Comparison of ENCODE assay signal across 12 mouse cellular contexts in the genomic region with DNA sequence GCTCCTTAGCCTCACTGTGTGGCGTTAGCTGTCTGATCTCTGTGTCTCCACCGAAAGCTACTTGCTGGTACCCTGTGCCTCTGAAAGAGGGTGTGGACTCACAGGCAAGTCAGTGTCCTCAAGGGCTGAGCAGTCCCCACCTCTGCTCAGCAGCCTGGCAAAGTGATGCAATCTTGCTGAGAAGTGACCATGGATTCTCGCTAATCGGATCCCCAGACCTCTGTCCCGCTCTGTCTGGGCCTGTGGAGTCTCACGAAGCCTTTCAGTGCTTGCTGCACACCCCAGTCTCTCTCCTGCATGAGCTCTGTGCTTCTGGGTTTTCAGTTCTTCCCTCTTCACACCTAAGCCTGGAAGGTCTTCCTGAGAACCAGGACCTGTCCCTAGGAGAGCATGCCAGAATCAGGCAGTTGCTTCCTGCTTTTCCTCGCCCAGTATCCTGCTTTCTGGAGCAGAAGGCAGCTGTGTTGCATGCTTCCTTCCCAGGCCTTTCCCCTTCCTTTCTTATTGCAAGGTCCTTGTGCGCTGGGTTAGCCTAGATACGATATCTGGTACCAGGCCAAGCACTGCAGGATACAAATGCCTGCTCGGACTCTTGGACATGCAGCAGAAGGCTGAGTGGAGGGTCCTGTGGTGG. TPM values are rescaled to one million over a fixed set of nuclear protein-coding genes. Genes with fewer than 3 reads are reported as not detected.
DNase-seq lines count a peak whose midpoint lies in the region; ATAC-seq and TF ChIP-seq lines count a peak whose summit lies in the region.
"Had no signal": no experiment of that assay in that cellular context is flagged by ENCODE, and none has a peak within 500 bp of the region (broad histone marks: within the 10 kb centered on the region; RNA-seq: fewer than 3 reads in every experiment).

No protein-coding gene starts in this region.

- H3K4me3 ChIP-seq in forebrain, embryonic 10.5 days = peak overlapping the region; percentile 5; the same call in 1 of the 2 replicates
- H3K4me3 ChIP-seq in forebrain, embryonic 11.5 days (ENCODE audit: low read depth, low read length) = no peak overlapping the region
- no peak overlapping the region for H3K4me3 ChIP-seq in kidney, embryonic 14.5 days (ENCODE audit: low read length)
- no peak overlapping the region for H3K4me3 ChIP-seq in kidney, adult 2 months (ENCODE audit: insufficient read depth, low read depth, low read length)
- no peak overlapping the region for H3K4me3 ChIP-seq in midbrain, embryonic 13.5 days (replicated peaks)
- H3K4me3 ChIP-seq in midbrain, embryonic 16.5 days (ENCODE audit: low read depth, low read length) = no peak overlapping the region
- H3K4me3 ChIP-seq in liver, embryonic 16.5 days (ENCODE audit: low read depth, low read length) = no peak overlapping the region
- H3K4me3 ChIP-seq: embryonic facial prominence, embryonic 12.5 days; left cerebral cortex, adult 2 months had no signal

- H3K27me3 ChIP-seq in forebrain, embryonic 10.5 days (ENCODE audit: poor library complexity, severe bottlenecking) = no peaks in the 10 kb centered on the region
- H3K27me3 ChIP-seq in forebrain, embryonic 11.5 days (ENCODE audit: control insufficient read depth, insufficient read depth, low read length) = no peaks in the 10 kb centered on the region
- no peaks in the 10 kb centered on the region for H3K27me3 ChIP-seq in kidney, embryonic 14.5 days (ENCODE audit: control insufficient read depth, insufficient read depth, low read length)
- no peaks in the 10 kb centered on the region for H3K27me3 ChIP-seq in kidney, adult 2 months (replicated peaks; ENCODE audit: control insufficient read depth, insufficient read depth, low read length)
- H3K27me3 ChIP-seq in midbrain, embryonic 13.5 days = no peaks in the 10 kb centered on the region
- H3K27me3 ChIP-seq in midbrain, embryonic 16.5 days (ENCODE audit: control insufficient read depth, insufficient read depth, low read depth, low read length) = no peaks in the 10 kb centered on the region
- H3K27me3 ChIP-seq in liver, embryonic 16.5 days (ENCODE audit: control insufficient read depth, insufficient read depth, low read depth, low read length) = no peaks in the 10 kb centered on the region
- H3K27me3 ChIP-seq: embryonic facial prominence, embryonic 12.5 days had no signal

- H3K36me3 ChIP-seq in forebrain, embryonic 10.5 days (replicated peaks) = peaks cover 74% of the 10 kb centered on the region
- no peaks in the 10 kb centered on the region for H3K36me3 ChIP-seq in forebrain, embryonic 11.5 days (ENCODE audit: control insufficient read depth, insufficient read depth, low read length)
- no peaks in the 10 kb centered on the region for H3K36me3 ChIP-seq in kidney, embryonic 14.5 days (ENCODE audit: control insufficient read depth, insufficient read depth, low read length)
- no peaks in the 10 kb centered on the region for H3K36me3 ChIP-seq in kidney, adult 2 months (ENCODE audit: control insufficient read depth, insufficient read depth, low read length)
- H3K36me3 ChIP-seq in midbrain, embryonic 13.5 days = peaks cover 6% of the 10 kb centered on the region; the same call in 1 of the 2 replicates
- H3K36me3 ChIP-seq in midbrain, embryonic 16.5 days (ENCODE audit: control insufficient read depth, insufficient read depth, low read length) = no peaks in the 10 kb centered on the region
- no peaks in the 10 kb centered on the region for H3K36me3 ChIP-seq in liver, embryonic 16.5 days (ENCODE audit: control insufficient read depth, insufficient read depth)
- H3K36me3 ChIP-seq: embryonic facial prominence, embryonic 12.5 days had no signal

- TF ChIP-seq CTCF in kidney, adult 2 months (conservative IDR thresholded peaks at IDR 0.05; ENCODE audit: insufficient read depth, insufficient read length, low read depth, low read length) = no peak

- no peak for TF ChIP-seq POLR2A in kidney, adult 2 months (IDR thresholded peaks at IDR 0.05; ENCODE audit: low read depth, low read length)

- DNase-seq in forebrain, embryonic 10.5 days (ENCODE audit: extremely low spot score, low spot score) = no peak
- no peak for DNase-seq in forebrain, embryonic 11.5 days (ENCODE audit: low spot score)
- DNase-seq in kidney, adult 2 months = no peak
- DNase-seq in urinary bladder, adult 18-20 months (ENCODE audit: low spot score in 2 of 2) = no peak
- DNase-seq: cerebellum, adult 8-10 months had no signal

- H3K9ac ChIP-seq in forebrain, embryonic 11.5 days (ENCODE audit: low read length) = no peak overlapping the region
- 0 out of 2 replicates have a peak overlapping the region, but pooled peaks have one; percentile 0 for H3K9ac ChIP-seq in kidney, embryonic 14.5 days (ENCODE audit: low read depth, low read length)
- peak overlapping the region; percentile 28; the same call in 1 of the 2 replicates for H3K9ac ChIP-seq in midbrain, embryonic 13.5 days (replicated peaks)
- H3K9ac ChIP-seq in midbrain, embryonic 16.5 days (ENCODE audit: low read depth, low read length) = no peak overlapping the region
- no peak overlapping the region for H3K9ac ChIP-seq in liver, embryonic 16.5 days (ENCODE audit: low read depth, low read length)
- H3K9ac ChIP-seq: embryonic facial prominence, embryonic 12.5 days had no signal

- peaks cover 97% of the 10 kb centered on the region for H3K4me1 ChIP-seq in forebrain, embryonic 10.5 days
- peaks cover 35% of the 10 kb centered on the region for H3K4me1 ChIP-seq in forebrain, embryonic 11.5 days (replicated peaks; ENCODE audit: control insufficient read depth, insufficient read depth, low read length)
- H3K4me1 ChIP-seq in kidney, embryonic 14.5 days (ENCODE audit: control insufficient read depth, insufficient read depth, low read length) = peaks cover 67% of the 10 kb centered on the region
- peaks cover 20% of the 10 kb centered on the region for H3K4me1 ChIP-seq in kidney, adult 2 months (ENCODE audit: control insufficient read depth, insufficient read depth, low read length)
- H3K4me1 ChIP-seq in midbrain, embryonic 13.5 days (replicated peaks) = peaks cover 90% of the 10 kb centered on the region
- peaks cover 26% of the 10 kb centered on the region for H3K4me1 ChIP-seq in midbrain, embryonic 16.5 days (ENCODE audit: control insufficient read depth, insufficient read depth, low read length)
- H3K4me1 ChIP-seq in liver, embryonic 16.5 days (ENCODE audit: control insufficient read depth, low read depth, low read length) = peaks cover 7% of the 10 kb centered on the region

- peak overlapping the region; percentile 60 for H3K27ac ChIP-seq in forebrain, embryonic 10.5 days
- H3K27ac ChIP-seq in forebrain, embryonic 11.5 days (ENCODE audit: low read depth, low read length) = no peak overlapping the region
- peak overlapping the region; percentile 20; the same call in 1 of the 2 replicates for H3K27ac ChIP-seq in kidney, embryonic 14.5 days (ENCODE audit: low read depth, low read length)
- H3K27ac ChIP-seq in kidney, adult 2 months (ENCODE audit: insufficient read depth, low read depth, low read length) = no peak overlapping the region
- no peak overlapping the region for H3K27ac ChIP-seq in midbrain, embryonic 13.5 days
- H3K27ac ChIP-seq in midbrain, embryonic 16.5 days (ENCODE audit: low read length) = no peak overlapping the region
- no peak overlapping the region for H3K27ac ChIP-seq in liver, embryonic 16.5 days (ENCODE audit: low read length)
- H3K27ac ChIP-seq: embryonic facial prominence, embryonic 12.5 days; left cerebral cortex, adult 2 months had no signal

- no peak overlapping the region for H3K4me2 ChIP-seq in forebrain, embryonic 11.5 days (ENCODE audit: low read depth, low read length, severe bottlenecking)
- H3K4me2 ChIP-seq in kidney, embryonic 14.5 days (replicated peaks; ENCODE audit: low read depth, low read length) = no peak overlapping the region
- no peak overlapping the region for H3K4me2 ChIP-seq in midbrain, embryonic 13.5 days (replicated peaks)
- H3K4me2 ChIP-seq in midbrain, embryonic 16.5 days (ENCODE audit: low read length) = no peak overlapping the region
- H3K4me2 ChIP-seq in liver, embryonic 16.5 days (ENCODE audit: low read depth, low read length) = no peak overlapping the region
- H3K4me2 ChIP-seq: embryonic facial prominence, embryonic 12.5 days had no signal

- no peak for ATAC-seq in forebrain, embryonic 11.5 days (replicated peaks; ENCODE audit: low FRiP score)
- no peak for ATAC-seq in kidney, embryonic 14.5 days (ENCODE audit: low FRiP score, low TSS enrichment)
- ATAC-seq in midbrain, embryonic 13.5 days = no peak
- no peak for ATAC-seq in midbrain, embryonic 16.5 days
- 0 out of 2 replicates have a peak, but pooled peaks have one; percentile 16 for ATAC-seq in liver, embryonic 16.5 days (ENCODE audit: low read depth)
- ATAC-seq: activated CD4-positive, CD25-positive, alpha-beta regulatory T cell, adult 4 months had no signal

- no peaks in the 10 kb centered on the region for H3K9me3 ChIP-seq in forebrain, embryonic 10.5 days
- H3K9me3 ChIP-seq in forebrain, embryonic 11.5 days (ENCODE audit: control insufficient read depth, low read length) = no peaks in the 10 kb centered on the region
- no peaks in the 10 kb centered on the region for H3K9me3 ChIP-seq in kidney, embryonic 14.5 days (ENCODE audit: control insufficient read depth, low read length)
- no peaks in the 10 kb centered on the region for H3K9me3 ChIP-seq in midbrain, embryonic 13.5 days
- no peaks in the 10 kb centered on the region for H3K9me3 ChIP-seq in midbrain, embryonic 16.5 days (replicated peaks; ENCODE audit: control insufficient read depth, low read length, poor library complexity, severe bottlenecking)
- no peaks in the 10 kb centered on the region for H3K9me3 ChIP-seq in liver, embryonic 16.5 days (replicated peaks; ENCODE audit: control insufficient read depth, low read length)
- H3K9me3 ChIP-seq: embryonic facial prominence, embryonic 12.5 days had no signal

- WGBS in forebrain, embryonic 10.5 days = 88% methylated on average over 10 of the region's 10 CpGs
- WGBS in forebrain, embryonic 11.5 days = 88% methylated on average over 10 of the region's 10 CpGs
- WGBS in kidney, embryonic 14.5 days = 78% methylated on average over 10 of the region's 10 CpGs
- 82% methylated on average over 10 of the region's 10 CpGs for WGBS in kidney, adult 2 months
- 82% methylated on average over 10 of the region's 10 CpGs for WGBS in midbrain, embryonic 13.5 days
- 78% methylated on average over 10 of the region's 10 CpGs for WGBS in midbrain, embryonic 16.5 days
- WGBS in liver, embryonic 16.5 days (ENCODE audit: insufficient replicate concordance) = 63% methylated on average over 10 of the region's 10 CpGs

RNA-seq across cellular contexts. Expression of a gene that starts 15.5 kb away (rescaled TPM):
- polyA plus RNA-seq in forebrain, embryonic 10.5 days (2016; fragmentation: Nextera tagmentation; extraction: Ambion mirVana) = 13.7 and 16.1 TPM in 2 replicates
- 25.2 and 30.3 TPM in 2 replicates for polyA plus RNA-seq in forebrain, embryonic 11.5 days (2014; fragmentation: Nextera tagmentation; extraction: Ambion mirVana)
- 20.3 and 27.2 TPM in 2 replicates for polyA plus RNA-seq in kidney, embryonic 14.5 days (2014; fragmentation: Nextera tagmentation; extraction: Ambion mirVana)
- 8.0 and 9.2 TPM in 2 replicates for polyA plus RNA-seq in kidney, adult 2 months (2012; rRNA removed)
- 17.4 and 19.5 TPM in 2 replicates for polyA plus RNA-seq in midbrain, embryonic 13.5 days (2015; fragmentation: Nextera tagmentation; extraction: Ambion mirVana)
- polyA plus RNA-seq in midbrain, embryonic 16.5 days (2015; fragmentation: Nextera tagmentation; extraction: Ambion mirVana) = 9.7 and 13.7 TPM in 2 replicates
- 0.84 TPM in 2 replicates for polyA plus RNA-seq in liver, embryonic 16.5 days (2015; fragmentation: Nextera tagmentation; extraction: Ambion mirVana)
- polyA plus RNA-seq: activated CD4-positive, CD25-positive, alpha-beta regulatory T cell, adult 4 months had no signal

Comparison
In these comparisons a context has a peak if more than half of its experiments do, and no peak if none do; other contexts are left out.
1. H3K27ac ChIP-seq: peak in forebrain, embryonic 10.5 days (single experiment) and kidney, embryonic 14.5 days (single experiment); none in forebrain, embryonic 11.5 days (single experiment), kidney, adult 2 months (single experiment), midbrain, embryonic 13.5 days (single experiment), midbrain, embryonic 16.5 days (single experiment) and liver, embryonic 16.5 days (single experiment).
2. H3K9ac ChIP-seq: peak in kidney, embryonic 14.5 days (single experiment) and midbrain, embryonic 13.5 days (single experiment); none in forebrain, embryonic 11.5 days (single experiment), midbrain, embryonic 16.5 days (single experiment) and liver, embryonic 16.5 days (single experiment).